Mouse (Mus musculus) G1E (cell line): ENCODE measurements around the gene Tcf15. TPM values are rescaled to one million over a fixed set of nuclear protein-coding genes. Genes with fewer than 3 reads are reported as not detected.

Source experiments
- ATAC-seq: 2 replicates; pipeline ENCODE4 v1.8.0; 2016; ENCODE audit warnings: mild to moderate bottlenecking; ENCODE audit not compliant: insufficient number of reproducible peaks, poor library complexity, low FRiP score, severe bottlenecking; ENCODE audit errors: extremely low read depth
- DNase-seq: peaks from one replicate; pipeline ENCODE4 v3.0.0; 2012; ENCODE audit warnings: low spot score
- H3K27me3 ChIP-seq: 2 replicates; pipeline ENCODE4 v1.6.1; 2012; ENCODE audit warnings: mild to moderate bottlenecking, low read length, inconsistent platforms; ENCODE audit not compliant: insufficient read depth
- H3K36me3 ChIP-seq: replicated peaks from 2 replicates; pipeline ENCODE3; 2012; ENCODE audit warnings: mild to moderate bottlenecking, inconsistent platforms
- H3K4me1 ChIP-seq: 2 replicates; pipeline ENCODE4 v1.6.1; 2012; ENCODE audit warnings: low read depth, low read length, inconsistent platforms, mixed read lengths; ENCODE audit not compliant: insufficient read depth
- H3K4me3 ChIP-seq: 2 replicates; pipeline ENCODE4 v1.5.1; 2012; ENCODE audit warnings: low read depth, mild to moderate bottlenecking, inconsistent platforms, low read length, moderate library complexity, mixed read lengths
- H3K9me3 ChIP-seq: replicated peaks from 2 replicates; pipeline ENCODE4 v1.6.1; 2012; ENCODE audit warnings: inconsistent platforms
- CTCF ChIP-seq: IDR thresholded peaks from 2 replicates; pipeline ENCODE4 v1.5.1; 2012; ENCODE audit warnings: low read depth, low read length, inconsistent platforms, mixed read lengths
- GATA1 ChIP-seq: IDR thresholded peaks from 2 replicates; pipeline ENCODE4 v1.6.1; 2012; ENCODE audit warnings: borderline replicate concordance, low read length, inconsistent platforms, mixed read lengths
- GATA2 ChIP-seq: IDR thresholded peaks from 2 replicates; pipeline ENCODE4 v1.6.1; 2012; ENCODE audit warnings: low read depth, low read length, inconsistent platforms, borderline replicate concordance
- POLR2AphosphoS5 ChIP-seq: IDR thresholded peaks from 2 replicates; pipeline ENCODE4 v1.6.1; 2012; ENCODE audit warnings: low read depth, low read length, inconsistent platforms; ENCODE audit not compliant: insufficient replicate concordance
- TAL1 ChIP-seq: conservative IDR thresholded peaks from 2 replicates; pipeline ENCODE4 v1.6.1; 2012; ENCODE audit warnings: low read depth, low read length, inconsistent platforms, mixed read lengths
- polyA plus RNA-seq: library from polyadenylated mRNA; stranded (reverse); fragments of >175 nt; gene quantifications from 2 replicates; pipeline ENCODE4 v1.2.3, GENCODE M21; 2012
- total RNA-seq, 2 experiments: library from RNA; stranded (forward) in 1 of 2; stranded (reverse) in 1 of 2; fragments of 200-1000 nt in 1 of 2; fragments of >200 nt in 1 of 2; fragmentation: Nextera tagmentation in 1 of 2; gene quantifications; 2 replicates each; pipeline ENCODE4 v1.2.3; 2014 to 2017

Tcf15 gene
- total and polyA plus RNA-seq, 3 experiments = not detected

GRCm38 (mm10) chr2:152193346-152193710 is 50.0 kb downstream of the Tcf15 start:
- H3K4me3 ChIP-seq = no peak overlapping the region
- H3K9me3 ChIP-seq = no peaks in the 10 kb centered on the region
- H3K36me3 ChIP-seq = no peaks in the 10 kb centered on the region
- H3K4me1 ChIP-seq = no peaks in the 10 kb centered on the region
- ATAC-seq (no peak), DNase-seq (no peak)
- H3K27me3 ChIP-seq = peaks cover 30% of the 10 kb centered on the region
- TF ChIP-seq TAL1 (no peak), GATA1 (no peak), GATA2 (no peak)

DNA sequence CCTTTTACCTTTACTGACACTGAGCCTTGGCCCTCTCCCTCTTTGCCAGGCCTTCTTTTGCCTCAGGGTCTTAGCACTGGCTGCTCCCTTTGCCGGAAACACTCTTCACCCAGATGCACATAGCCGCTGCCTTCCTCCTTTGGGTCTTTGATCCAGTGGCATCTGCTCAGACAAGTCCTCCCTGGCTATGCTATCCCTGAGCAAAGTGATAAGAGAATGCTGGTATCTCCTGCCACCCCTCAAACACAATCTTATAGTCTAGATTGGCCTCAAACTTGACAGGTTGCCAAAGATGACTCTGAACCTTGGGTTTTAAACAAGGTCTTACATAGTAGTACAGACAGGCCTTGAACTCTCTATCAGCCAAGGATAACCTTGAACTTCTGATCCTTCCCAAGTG is 51.2 kb downstream of the Tcf15 start:
- H3K9me3 ChIP-seq = no peaks in the 10 kb centered on the region
- DNase-seq (no peak), ATAC-seq (no peak)
- TF ChIP-seq TAL1 (no peak), GATA2 (no peak), POLR2AphosphoS5 (no peak), CTCF (no peak), GATA1 (no peak)
- no peaks in the 10 kb centered on the region for H3K36me3 ChIP-seq
- H3K4me1 ChIP-seq = no peaks in the 10 kb centered on the region
- H3K4me3 ChIP-seq = no peak overlapping the region
- peaks cover 25% of the 10 kb centered on the region for H3K27me3 ChIP-seq

- no peak for ATAC-seq
- H3K4me1 ChIP-seq = no peaks in the 10 kb centered on the region
- no peaks in the 10 kb centered on the region for H3K9me3 ChIP-seq
- H3K4me3 ChIP-seq = no peak overlapping the region
- no peak for TF ChIP-seq POLR2AphosphoS5
- no peak for TF ChIP-seq GATA1
- TF ChIP-seq TAL1 = no peak
- TF ChIP-seq GATA2 = no peak
- no peak for TF ChIP-seq CTCF
- H3K36me3 ChIP-seq = no peaks in the 10 kb centered on the region
- H3K27me3 ChIP-seq = peaks cover 11% of the 10 kb centered on the region
- DNase-seq = no peak
These were observed 53.5 kb downstream of the Tcf15 start for GRCm38 (mm10) chr2:152196896-152197295.

DNA sequence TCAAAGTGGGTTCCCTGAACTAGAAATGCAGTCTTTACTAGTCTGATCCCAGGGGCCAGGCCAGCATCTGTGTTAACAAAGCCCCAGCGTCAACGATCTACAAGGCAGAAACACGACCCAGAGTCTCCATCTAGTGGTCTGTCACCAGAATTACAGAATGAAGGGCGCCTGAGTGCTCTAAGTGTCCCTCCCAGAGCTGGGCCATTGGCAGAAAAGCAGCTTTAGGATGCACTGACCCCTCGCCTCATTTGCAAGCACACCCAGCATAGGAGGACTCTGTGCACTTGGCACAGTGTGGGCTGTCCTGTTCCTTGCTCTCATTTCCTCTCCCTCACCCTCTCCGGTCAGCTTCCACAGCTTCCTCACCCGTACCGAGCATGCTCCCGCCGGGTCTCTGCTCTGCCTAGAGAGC is 53.9 kb downstream of the Tcf15 start:
- ATAC-seq = peak; percentile 40; the same call in 1 of the 2 replicates
- TF ChIP-seq CTCF (peak; percentile 55), GATA2 (no peak)

More for the DNA sequence above, 53.9 kb downstream of the Tcf15 start:
- Histone ChIP-seq H3K4me3 (no peak overlapping the region), H3K9me3 (no peaks in the 10 kb centered on the region), H3K36me3 (no peaks in the 10 kb centered on the region), H3K4me1 (no peaks in the 10 kb centered on the region), H3K27me3 (peaks cover 11% of the 10 kb centered on the region)
- peak; percentile 67 for DNase-seq

Other genes starting within 250 kb of the Tcf15 start
- gene Angpt4, start 232.4 kb upstream of the Tcf15 start, total RNA-seq (2014; fragmentation: Nextera tagmentation) = not detected in 2 replicates
- not detected in 2 replicates for gene Angpt4, start 232.4 kb upstream of the Tcf15 start, total RNA-seq (2017)
- not detected in 2 replicates for gene Angpt4, start 232.4 kb upstream of the Tcf15 start, polyA plus RNA-seq
- 4.1 and 5.2 TPM in 2 replicates for gene Fam110a, start 163.3 kb upstream of the Tcf15 start, total RNA-seq (2014; fragmentation: Nextera tagmentation)
- gene Fam110a, start 163.3 kb upstream of the Tcf15 start, total RNA-seq (2017) = 3.4 and 3.8 TPM in 2 replicates
- gene Fam110a, start 163.3 kb upstream of the Tcf15 start, polyA plus RNA-seq = 24.7 and 30.5 TPM in 2 replicates
- not detected in 2 replicates for gene Slc52a3, start 147.1 kb upstream of the Tcf15 start, total RNA-seq (2014; fragmentation: Nextera tagmentation)
- gene Slc52a3, start 147.1 kb upstream of the Tcf15 start, total RNA-seq (2017) = 0.05 TPM in 1 of 2 replicates, not detected in the other
- 0.02 TPM in 1 of 2 replicates, not detected in the other for gene Slc52a3, start 147.1 kb upstream of the Tcf15 start, polyA plus RNA-seq
- not detected in 2 replicates for gene Scrt2, start 62.0 kb upstream of the Tcf15 start, total RNA-seq (2014; fragmentation: Nextera tagmentation)
- 0.05 TPM in 1 of 2 replicates, not detected in the other for gene Scrt2, start 62.0 kb upstream of the Tcf15 start, total RNA-seq (2017)
- gene Scrt2, start 62.0 kb upstream of the Tcf15 start, polyA plus RNA-seq = not detected in 2 replicates
- 2.9 and 5.5 TPM in 2 replicates for gene Srxn1, start 38.0 kb upstream of the Tcf15 start, total RNA-seq (2014; fragmentation: Nextera tagmentation)
- gene Srxn1, start 38.0 kb upstream of the Tcf15 start, total RNA-seq (2017) = 17.8 and 21.0 TPM in 2 replicates
- 2.5 and 4.0 TPM in 2 replicates for gene Srxn1, start 38.0 kb upstream of the Tcf15 start, polyA plus RNA-seq
- 180 and 190 TPM in 2 replicates for gene Csnk2a1, start 83.3 kb downstream of the Tcf15 start, total RNA-seq (2014; fragmentation: Nextera tagmentation)
- gene Csnk2a1, start 83.3 kb downstream of the Tcf15 start, total RNA-seq (2017) = 158 and 187 TPM in 2 replicates
- gene Csnk2a1, start 83.3 kb downstream of the Tcf15 start, polyA plus RNA-seq = 9.8 and 16.4 TPM in 2 replicates
- 45.8 and 48.2 TPM in 2 replicates for gene Tbc1d20, start 150.3 kb downstream of the Tcf15 start, total RNA-seq (2014; fragmentation: Nextera tagmentation)
- 35.8 and 91.8 TPM in 2 replicates for gene Tbc1d20, start 150.3 kb downstream of the Tcf15 start, total RNA-seq (2017)
- 13.8 and 15.7 TPM in 2 replicates for gene Tbc1d20, start 150.3 kb downstream of the Tcf15 start, polyA plus RNA-seq
- 123 and 156 TPM in 2 replicates for gene Rbck1, start 189.1 kb downstream of the Tcf15 start, total RNA-seq (2014; fragmentation: Nextera tagmentation)
- gene Rbck1, start 189.1 kb downstream of the Tcf15 start, total RNA-seq (2017) = 59.9 and 71.3 TPM in 2 replicates
- 232 and 262 TPM in 2 replicates for gene Rbck1, start 189.1 kb downstream of the Tcf15 start, polyA plus RNA-seq
- 24.5 and 25.0 TPM in 2 replicates for gene Trib3, start 200.5 kb downstream of the Tcf15 start, total RNA-seq (2014; fragmentation: Nextera tagmentation)
- 1.9 and 2.1 TPM in 2 replicates for gene Trib3, start 200.5 kb downstream of the Tcf15 start, total RNA-seq (2017)
- 17.8 and 24.9 TPM in 2 replicates for gene Trib3, start 200.5 kb downstream of the Tcf15 start, polyA plus RNA-seq
- gene Nrsn2, start 233.1 kb downstream of the Tcf15 start, total RNA-seq (2014; fragmentation: Nextera tagmentation) = not detected in 2 replicates
- 0.17 TPM in 1 of 2 replicates, not detected in the other for gene Nrsn2, start 233.1 kb downstream of the Tcf15 start, total RNA-seq (2017)
- gene Nrsn2, start 233.1 kb downstream of the Tcf15 start, polyA plus RNA-seq = not detected in 2 replicates